Mouse (Mus musculus) thymus, adult 18-20 months (tissue): ENCODE data around the gene Akap10.
A peak's percentile ranks its signal among the peaks of the same experiment; 100 is the strongest.
"Not testable (repeated sequence)": the region's sequence is repeated elsewhere in the genome, so short reads cannot be mapped to it uniquely, and the experiment has no call there.

ENCODE experiments used
- DNase-seq, 2 experiments: peaks; one replicate each; pipeline ENCODE4 v3.0.0; 2022; ENCODE audit warnings: mixed read lengths in 2 of 2

Akap10 gene

GRCm38 (mm10) chr11:61929323-61930097, 542 bp downstream of the Akap10 start:
- DNase-seq, result no peak

- DNase-seq, result no peak
Measured at GRCm38 (mm10) chr11:61923309-61923708, 6.7 kb downstream of the Akap10 start.

- DNase-seq, result no peak
Measured at GRCm38 (mm10) chr11:61919702-61920101, 10.3 kb downstream of the Akap10 start.

- DNase-seq, result no peak
Measured at GRCm38 (mm10) chr11:61908315-61908714, 21.7 kb downstream of the Akap10 start.

- no peak for DNase-seq
Measured at GRCm38 (mm10) chr11:61882183-61882582, 47.9 kb downstream of the Akap10 start.

- no peak for DNase-seq
Measured at GRCm38 (mm10) chr11:61879921-61880320, 50.1 kb downstream of the Akap10 start.

- DNase-seq, result no peak
Measured at GRCm38 (mm10) chr11:61871881-61872280, 58.2 kb downstream of the Akap10 start.

GRCm38 (mm10) chr11:61866856-61867255, 63.2 kb downstream of the Akap10 start:
- DNase-seq, result no peak

GRCm38 (mm10) chr11:61861781-61862547, 68.1 kb downstream of the Akap10 start:
- no peak for DNase-seq

GRCm38 (mm10) chr11:61859316-61859715, 70.7 kb downstream of the Akap10 start:
- no peak for DNase-seq

- peak in 1 of 2 experiments; percentile 7 for DNase-seq
Measured at GRCm38 (mm10) chr11:61855539-61855938, 74.5 kb downstream of the Akap10 start.

GRCm38 (mm10) chr11:61854988-61855411, 75.1 kb downstream of the Akap10 start, which contains the start of gene Ulk2:
TSS of gene Ulk2 (minus strand) at chr11:61855073.
- DNase-seq, result peak; percentile 76 to 82

- DNase-seq, result peak; percentile 77 to 80
Measured at GRCm38 (mm10) chr11:61854211-61854987, 75.7 kb downstream of the Akap10 start.

- no peak for DNase-seq
Measured at GRCm38 (mm10) chr11:61853659-61854058, 76.4 kb downstream of the Akap10 start.

- DNase-seq, result no peak
Measured at GRCm38 (mm10) chr11:61852916-61853315, 77.1 kb downstream of the Akap10 start.

- no peak for DNase-seq
Measured at GRCm38 (mm10) chr11:61851195-61851594, 78.9 kb downstream of the Akap10 start.

GRCm38 (mm10) chr11:61840663-61841062, 89.4 kb downstream of the Akap10 start:
- not testable (repeated sequence) for DNase-seq

GRCm38 (mm10) chr11:61839940-61840339, 90.1 kb downstream of the Akap10 start:
- DNase-seq, result no peak

- no peak for DNase-seq
Measured at GRCm38 (mm10) chr11:61839182-61839581, 90.9 kb downstream of the Akap10 start.
